Comparison of ENCODE assay signal across 18 mouse cellular contexts in the genomic region with DNA sequence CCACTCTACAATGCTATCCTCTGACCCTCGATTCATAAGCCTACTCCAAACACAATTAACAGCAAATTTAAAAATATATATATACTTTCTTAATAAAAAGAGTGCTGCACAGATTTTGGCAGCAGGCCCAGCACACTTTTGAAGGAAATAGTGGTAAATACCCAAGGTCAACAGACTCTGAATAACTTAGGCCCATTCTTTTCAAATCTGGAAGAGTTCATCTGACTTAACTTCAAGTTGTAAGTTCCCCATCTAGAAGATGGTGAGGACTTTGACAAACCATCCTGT.
DNase-seq lines count a peak whose midpoint lies in the region; ATAC-seq and TF ChIP-seq lines count a peak whose summit lies in the region.
"Had no signal": no experiment of that assay in that cellular context is flagged by ENCODE, and none has a peak within 500 bp of the region (broad histone marks: within the 10 kb centered on the region; RNA-seq: fewer than 3 reads in every experiment).

No protein-coding gene starts in this region.

- 63% methylated on average over 1 of the region's 1 CpGs for WGBS in heart, embryonic 10.5 days
- WGBS in kidney, embryonic 16.5 days, result 39% methylated on average over 1 of the region's 1 CpGs
- WGBS in thymus, adult 2 months, result 66% methylated on average over 1 of the region's 1 CpGs

- peaks cover 65% of the 10 kb centered on the region for H3K4me1 ChIP-seq in heart, embryonic 10.5 days
- peaks cover 15% of the 10 kb centered on the region for H3K4me1 ChIP-seq in kidney, embryonic 16.5 days (ENCODE audit: insufficient read depth, low read length)
- H3K4me1 ChIP-seq in thymus, adult 2 months (replicated peaks; ENCODE audit: control insufficient read depth, insufficient read depth, low read length), result no peaks in the 10 kb centered on the region

- H3K36me3 ChIP-seq in heart, embryonic 10.5 days, result no peaks in the 10 kb centered on the region
- no peaks in the 10 kb centered on the region for H3K36me3 ChIP-seq in kidney, embryonic 16.5 days (ENCODE audit: insufficient read depth, low read length)
- H3K36me3 ChIP-seq in thymus, adult 2 months (ENCODE audit: control insufficient read depth, insufficient read depth, low read length), result no peaks in the 10 kb centered on the region
- H3K36me3 ChIP-seq: hindbrain, embryonic 12.5 days; limb, embryonic 12.5 days; neural tube, embryonic 15.5 days had no signal

- ATAC-seq in kidney, embryonic 16.5 days (ENCODE audit: low FRiP score, low TSS enrichment), result no peak
- ATAC-seq: intestine, postnatal 0 days; liver, postnatal 0 days had no signal

- H3K27ac ChIP-seq in heart, embryonic 10.5 days, result peak overlapping the region; percentile 64; the same call in 1 of the 2 replicates
- H3K27ac ChIP-seq in kidney, embryonic 16.5 days (ENCODE audit: low read length), result no peak overlapping the region
- no peak overlapping the region for H3K27ac ChIP-seq in thymus, adult 2 months (ENCODE audit: control insufficient read depth, insufficient read depth, low read length)
- H3K27ac ChIP-seq: forebrain, embryonic 13.5 days; hindbrain, embryonic 12.5 days; limb, embryonic 12.5 days; neural tube, embryonic 15.5 days had no signal

- H3K4me2 ChIP-seq in kidney, embryonic 16.5 days (replicated peaks; ENCODE audit: low read depth, low read length), result no peak overlapping the region
- H3K4me2 ChIP-seq: forebrain, embryonic 13.5 days; hindbrain, embryonic 12.5 days; limb, embryonic 12.5 days; liver, embryonic 11.5 days; midbrain, embryonic 11.5 days; neural tube, embryonic 15.5 days had no signal

- intact Hi-C loops in heart, postnatal 25 days (cut with DNase I), result loop anchor here (5.0 kb wide), 1 partner anchor 36 kb away; no protein-coding TSS in a partner anchor

- no peak for TF ChIP-seq CTCF in thymus, adult 2 months (IDR thresholded peaks at IDR 0.05; ENCODE audit: borderline replicate concordance, control insufficient read depth, extremely low read depth, insufficient read depth, low read length, poor library complexity)

- TF ChIP-seq POLR2A in thymus, adult 2 months (IDR thresholded peaks at IDR 0.05; ENCODE audit: control insufficient read depth, extremely low read depth, insufficient read depth, low read length, poor library complexity), result no peak

- DNase-seq in adrenal gland, postnatal 10 days, result peak; percentile 33
- DNase-seq in adrenal gland, adult 8-10 months, result no peak
- DNase-seq in heart, embryonic 10.5 days (ENCODE audit: low spot score), result no peak
- DNase-seq in heart, postnatal 25 days (ENCODE audit: low spot score), result no peak
- DNase-seq in kidney, postnatal 14 days, result peak; percentile 22
- DNase-seq in NIH3T3 (ENCODE audit: low read depth), result peak; percentile 39
- no peak for DNase-seq in thymus, adult 2 months
- DNase-seq: liver, postnatal 0 days; right cerebral cortex, adult 18-20 months; right cerebral cortex, postnatal 4 days had no signal

- no peak overlapping the region for H3K9ac ChIP-seq in kidney, embryonic 16.5 days (replicated peaks; ENCODE audit: low read length)
- H3K9ac ChIP-seq: forebrain, embryonic 13.5 days; hindbrain, embryonic 12.5 days; limb, embryonic 12.5 days; liver, postnatal 0 days; neural tube, embryonic 15.5 days had no signal

- no peaks in the 10 kb centered on the region for H3K27me3 ChIP-seq in heart, embryonic 10.5 days (ENCODE audit: insufficient read depth, poor library complexity, severe bottlenecking)
- H3K27me3 ChIP-seq in kidney, embryonic 16.5 days (ENCODE audit: insufficient read depth, low read length), result no peaks in the 10 kb centered on the region
- H3K27me3 ChIP-seq in thymus, adult 2 months (ENCODE audit: control insufficient read depth, insufficient read depth, low read length), result no peaks in the 10 kb centered on the region
- H3K27me3 ChIP-seq: forebrain, embryonic 13.5 days; hindbrain, embryonic 12.5 days; limb, embryonic 12.5 days; neural tube, embryonic 15.5 days had no signal

- H3K4me3 ChIP-seq in heart, embryonic 10.5 days, result no peak overlapping the region
- H3K4me3 ChIP-seq in kidney, embryonic 16.5 days (ENCODE audit: low read length), result no peak overlapping the region
- H3K4me3 ChIP-seq in thymus, adult 2 months (ENCODE audit: control insufficient read depth, insufficient read depth, low read length), result no peak overlapping the region
- H3K4me3 ChIP-seq: forebrain, embryonic 13.5 days; hindbrain, embryonic 12.5 days; limb, embryonic 12.5 days; neural tube, embryonic 15.5 days had no signal

- no peaks in the 10 kb centered on the region for H3K9me3 ChIP-seq in heart, embryonic 10.5 days
- no peaks in the 10 kb centered on the region for H3K9me3 ChIP-seq in kidney, embryonic 16.5 days (ENCODE audit: low read length)
- H3K9me3 ChIP-seq: hindbrain, embryonic 12.5 days; limb, embryonic 12.5 days; neural tube, embryonic 15.5 days had no signal

Comparison
In these comparisons a context has a peak if more than half of its experiments do, and no peak if none do; other contexts are left out.
1. DNase-seq: peak in adrenal gland, postnatal 10 days (single experiment), kidney, postnatal 14 days (single experiment) and NIH3T3 (single experiment); none in adrenal gland, adult 8-10 months (single experiment), heart, embryonic 10.5 days (single experiment), heart, postnatal 25 days (single experiment) and thymus, adult 2 months (single experiment).